Mouse (Mus musculus) midbrain, embryonic 13.5 days (tissue): ENCODE results near the gene Skap1. TPM values are rescaled to one million over a fixed set of nuclear protein-coding genes. Genes with fewer than 3 reads are reported as not detected.

ENCODE experiments used
- ATAC-seq: fragments of 200-750 bp; cut with Nextera tagmentation; 2 replicates; pipeline ENCODE4 v1.8.0; 2017; ENCODE audit warnings: mild to moderate bottlenecking, moderate TSS enrichment, moderate library complexity
- H3K27ac ChIP-seq: fragments of 300-500 bp; sonication (generic); 2 replicates; pipeline ENCODE4 v1.5.1; 2015; ENCODE audit warnings: inconsistent platforms, mild to moderate bottlenecking, moderate library complexity
- H3K27me3 ChIP-seq: fragments of 300-500 bp; sonication (generic); 2 replicates; pipeline ENCODE4 v1.6.1; 2015; ENCODE audit warnings: mild to moderate bottlenecking, inconsistent platforms
- H3K36me3 ChIP-seq: fragments of 300-500 bp; sonication (generic); 2 replicates; pipeline ENCODE4 v1.6.1; 2015; ENCODE audit warnings: mild to moderate bottlenecking, inconsistent platforms
- H3K4me1 ChIP-seq: fragments of 300-500 bp; sonication (generic); replicated peaks from 2 replicates; pipeline ENCODE4 v1.6.1; 2015; ENCODE audit warnings: inconsistent platforms
- H3K4me2 ChIP-seq: fragments of 300-500 bp; sonication (generic); replicated peaks from 2 replicates; pipeline ENCODE4 v1.6.1; 2015; ENCODE audit warnings: moderate library complexity, mild to moderate bottlenecking, inconsistent platforms
- H3K4me3 ChIP-seq: fragments of 300-500 bp; sonication (generic); replicated peaks from 2 replicates; pipeline ENCODE4 v1.5.1; 2015; ENCODE audit warnings: mild to moderate bottlenecking, inconsistent platforms
- H3K9ac ChIP-seq: fragments of 300-500 bp; sonication (generic); replicated peaks from 2 replicates; pipeline ENCODE4 v1.6.1; 2015; ENCODE audit warnings: mild to moderate bottlenecking, inconsistent platforms
- H3K9me3 ChIP-seq: fragments of 300-500 bp; sonication (generic); 2 replicates; pipeline ENCODE4 v1.6.1; 2016; ENCODE audit warnings: mild to moderate bottlenecking, inconsistent platforms
- WGBS: fragments of 180-500 bp; shearing (Covaris S2); methylation state at CpG from one replicate; pipeline ENCODE4 v1.1.7; 2015; 5-methylcytosine and 5-hydroxymethylcytosine counted together
- polyA plus RNA-seq: library from polyadenylated mRNA; unstranded; fragments of >200 nt; fragmentation: Nextera tagmentation; extraction: Ambion mirVana; gene quantifications from 2 replicates; pipeline ENCODE4 v1.2.1, GENCODE M21; 2015

Gene Skap1
- polyA plus RNA-seq, 1 experiment from 2014 or later, result 3.4 TPM

- Histone ChIP-seq H3K9me3 (no peaks in the 10 kb centered on the region), H3K4me2 (no peak overlapping the region), H3K4me1 (peaks cover 12% of the 10 kb centered on the region), H3K27ac (no peak overlapping the region), H3K4me3 (no peak overlapping the region), H3K36me3 (no peaks in the 10 kb centered on the region), H3K27me3 (0 out of 2 replicates have a peak, but pooled peaks cover 3% of the 10 kb centered on the region), H3K9ac (no peak overlapping the region)
- no peak for ATAC-seq
- WGBS, result 87% methylated on average over 4 of the region's 4 CpGs
Observed at GRCm38 (mm10) chr11:96679026-96679425, 214.6 kb downstream of the Skap1 start.

GRCm38 (mm10) chr11:96685381-96685780, 221.0 kb downstream of the Skap1 start:
- H3K9me3 ChIP-seq, result no peaks in the 10 kb centered on the region
- no peak for ATAC-seq
- no peak overlapping the region for H3K9ac ChIP-seq
- WGBS, result 88% methylated on average over 2 of the region's 2 CpGs
- H3K4me1 ChIP-seq, result no peaks in the 10 kb centered on the region
- H3K4me2 ChIP-seq, result no peak overlapping the region
- no peak overlapping the region for H3K27ac ChIP-seq
- H3K4me3 ChIP-seq, result no peak overlapping the region
- H3K36me3 ChIP-seq, result no peaks in the 10 kb centered on the region
- H3K27me3 ChIP-seq, result no peaks in the 10 kb centered on the region

- Histone ChIP-seq H3K9ac (no peak overlapping the region), H3K4me2 (no peak overlapping the region), H3K4me3 (no peak overlapping the region), H3K9me3 (no peaks in the 10 kb centered on the region), H3K4me1 (no peaks in the 10 kb centered on the region), H3K27me3 (no peaks in the 10 kb centered on the region), H3K27ac (no peak overlapping the region), H3K36me3 (no peaks in the 10 kb centered on the region)
- WGBS, result 82% methylated on average over 16 of the region's 16 CpGs
- ATAC-seq, result no peak
Observed at GRCm38 (mm10) chr11:96686713-96687280, 222.4 kb downstream of the Skap1 start.

- H3K4me3 ChIP-seq, result no peak overlapping the region
- H3K27me3 ChIP-seq, result no peaks in the 10 kb centered on the region
- no peak overlapping the region for H3K4me2 ChIP-seq
- no peak for ATAC-seq
- no peaks in the 10 kb centered on the region for H3K36me3 ChIP-seq
- H3K9ac ChIP-seq, result no peak overlapping the region
- H3K4me1 ChIP-seq, result peaks cover 24% of the 10 kb centered on the region
- 77% methylated on average over 5 of the region's 5 CpGs for WGBS
- H3K9me3 ChIP-seq, result no peaks in the 10 kb centered on the region
- no peak overlapping the region for H3K27ac ChIP-seq
Observed at GRCm38 (mm10) chr11:96692250-96692649, 227.9 kb downstream of the Skap1 start.

- peaks cover 24% of the 10 kb centered on the region for H3K4me1 ChIP-seq
- no peaks in the 10 kb centered on the region for H3K36me3 ChIP-seq
- H3K4me2 ChIP-seq, result no peak overlapping the region
- H3K27me3 ChIP-seq, result no peaks in the 10 kb centered on the region
- 94% methylated on average over 11 of the region's 11 CpGs for WGBS
- no peaks in the 10 kb centered on the region for H3K9me3 ChIP-seq
- ATAC-seq, result no peak
- H3K27ac ChIP-seq, result no peak overlapping the region
- H3K4me3 ChIP-seq, result no peak overlapping the region
- H3K9ac ChIP-seq, result no peak overlapping the region
Observed at GRCm38 (mm10) chr11:96693360-96693759, 229.0 kb downstream of the Skap1 start.

- Histone ChIP-seq H3K27ac (no peak overlapping the region), H3K9ac (no peak overlapping the region), H3K4me2 (0 out of 2 replicates have a peak overlapping the region, but pooled peaks have one; percentile 10), H3K27me3 (no peaks in the 10 kb centered on the region), H3K9me3 (no peaks in the 10 kb centered on the region), H3K4me3 (no peak overlapping the region), H3K4me1 (peaks cover 24% of the 10 kb centered on the region), H3K36me3 (no peaks in the 10 kb centered on the region)
- ATAC-seq, result peak; percentile 58; the same call in 1 of the 2 replicates
- WGBS, result 27% methylated on average over 12 of the region's 12 CpGs
Observed at GRCm38 (mm10) chr11:96694774-96695173, 230.4 kb downstream of the Skap1 start.

- Histone ChIP-seq H3K27me3 (no peaks in the 10 kb centered on the region), H3K9me3 (no peaks in the 10 kb centered on the region), H3K9ac (no peak overlapping the region), H3K4me1 (peaks cover 24% of the 10 kb centered on the region), H3K4me2 (no peak overlapping the region), H3K4me3 (no peak overlapping the region), H3K36me3 (no peaks in the 10 kb centered on the region), H3K27ac (peak overlapping the region; percentile 0; the same call in 1 of the 2 replicates)
- WGBS, result 27% methylated on average over 15 of the region's 15 CpGs
- no peak for ATAC-seq
Observed at GRCm38 (mm10) chr11:96696168-96696727, 231.9 kb downstream of the Skap1 start.

GRCm38 (mm10) chr11:96696842-96697455, 232.6 kb downstream of the Skap1 start:
- H3K9ac ChIP-seq, result no peak overlapping the region
- 24% methylated on average over 7 of the region's 7 CpGs for WGBS
- no peaks in the 10 kb centered on the region for H3K36me3 ChIP-seq
- H3K27me3 ChIP-seq, result no peaks in the 10 kb centered on the region
- no peak overlapping the region for H3K27ac ChIP-seq
- H3K9me3 ChIP-seq, result no peaks in the 10 kb centered on the region
- H3K4me3 ChIP-seq, result no peak overlapping the region
- H3K4me1 ChIP-seq, result peaks cover 24% of the 10 kb centered on the region
- no peak for ATAC-seq
- H3K4me2 ChIP-seq, result 0 out of 2 replicates have a peak overlapping the region, but pooled peaks have one; percentile 4

- Histone ChIP-seq H3K9ac (no peak overlapping the region), H3K4me1 (peaks cover 24% of the 10 kb centered on the region), H3K27ac (no peak overlapping the region), H3K9me3 (no peaks in the 10 kb centered on the region), H3K4me3 (no peak overlapping the region), H3K27me3 (no peaks in the 10 kb centered on the region), H3K4me2 (no peak overlapping the region), H3K36me3 (no peaks in the 10 kb centered on the region)
- WGBS, result 87% methylated on average over 4 of the region's 4 CpGs
- ATAC-seq, result no peak
Observed at GRCm38 (mm10) chr11:96697467-96697866, 233.1 kb downstream of the Skap1 start.

GRCm38 (mm10) chr11:96703813-96704212, 239.4 kb downstream of the Skap1 start:
- Histone ChIP-seq H3K27me3 (0 out of 2 replicates have a peak, but pooled peaks cover 3% of the 10 kb centered on the region), H3K9me3 (no peaks in the 10 kb centered on the region), H3K27ac (no peak overlapping the region), H3K36me3 (no peaks in the 10 kb centered on the region), H3K9ac (no peak overlapping the region), H3K4me3 (no peak overlapping the region), H3K4me2 (no peak overlapping the region), H3K4me1 (peaks cover 8% of the 10 kb centered on the region)
- no peak for ATAC-seq
- 84% methylated on average over 8 of the region's 8 CpGs for WGBS

GRCm38 (mm10) chr11:96711268-96711667, 246.9 kb downstream of the Skap1 start:
- Histone ChIP-seq H3K4me1 (peaks cover 16% of the 10 kb centered on the region), H3K4me3 (no peak overlapping the region), H3K4me2 (no peak overlapping the region), H3K27me3 (0 out of 2 replicates have a peak, but pooled peaks cover 3% of the 10 kb centered on the region), H3K36me3 (no peaks in the 10 kb centered on the region), H3K9ac (no peak overlapping the region), H3K27ac (no peak overlapping the region), H3K9me3 (no peaks in the 10 kb centered on the region)
- WGBS, result 72% methylated on average over 5 of the region's 5 CpGs
- no peak for ATAC-seq

GRCm38 (mm10) chr11:96711670-96712069, 247.3 kb downstream of the Skap1 start:
- no peak overlapping the region for H3K27ac ChIP-seq
- H3K27me3 ChIP-seq, result 0 out of 2 replicates have a peak, but pooled peaks cover 3% of the 10 kb centered on the region
- H3K9ac ChIP-seq, result no peak overlapping the region
- WGBS, result 93% methylated on average over 7 of the region's 7 CpGs
- no peak overlapping the region for H3K4me2 ChIP-seq
- no peak for ATAC-seq
- H3K4me1 ChIP-seq, result peaks cover 16% of the 10 kb centered on the region
- H3K9me3 ChIP-seq, result no peaks in the 10 kb centered on the region
- no peak overlapping the region for H3K4me3 ChIP-seq
- H3K36me3 ChIP-seq, result no peaks in the 10 kb centered on the region
